Mouse (Mus musculus) G1E (cell line): Measurements from ENCODE around the gene Racgap1. TPM values are rescaled to one million over a fixed set of nuclear protein-coding genes. Genes with fewer than 3 reads are reported as not detected.

Experiments
- ATAC-seq: 2 replicates; pipeline ENCODE4 v1.8.0; 2016; ENCODE audit warnings: mild to moderate bottlenecking; ENCODE audit not compliant: insufficient number of reproducible peaks, poor library complexity, low FRiP score, severe bottlenecking; ENCODE audit errors: extremely low read depth
- DNase-seq: peaks from one replicate; pipeline ENCODE4 v3.0.0; 2012; ENCODE audit warnings: low spot score
- H3K27me3 ChIP-seq: 2 replicates; pipeline ENCODE4 v1.6.1; 2012; ENCODE audit warnings: mild to moderate bottlenecking, low read length, inconsistent platforms; ENCODE audit not compliant: insufficient read depth
- H3K36me3 ChIP-seq: replicated peaks from 2 replicates; pipeline ENCODE3; 2012; ENCODE audit warnings: mild to moderate bottlenecking, inconsistent platforms
- H3K4me1 ChIP-seq: 2 replicates; pipeline ENCODE4 v1.6.1; 2012; ENCODE audit warnings: low read depth, low read length, inconsistent platforms, mixed read lengths; ENCODE audit not compliant: insufficient read depth
- H3K4me3 ChIP-seq: 2 replicates; pipeline ENCODE4 v1.5.1; 2012; ENCODE audit warnings: low read depth, mild to moderate bottlenecking, inconsistent platforms, low read length, moderate library complexity, mixed read lengths
- H3K9me3 ChIP-seq: replicated peaks from 2 replicates; pipeline ENCODE4 v1.6.1; 2012; ENCODE audit warnings: inconsistent platforms
- CTCF ChIP-seq: IDR thresholded peaks from 2 replicates; pipeline ENCODE4 v1.5.1; 2012; ENCODE audit warnings: low read depth, low read length, inconsistent platforms, mixed read lengths
- GATA1 ChIP-seq: IDR thresholded peaks from 2 replicates; pipeline ENCODE4 v1.6.1; 2012; ENCODE audit warnings: borderline replicate concordance, low read length, inconsistent platforms, mixed read lengths
- GATA2 ChIP-seq: IDR thresholded peaks from 2 replicates; pipeline ENCODE4 v1.6.1; 2012; ENCODE audit warnings: low read depth, low read length, inconsistent platforms, borderline replicate concordance
- POLR2AphosphoS5 ChIP-seq: IDR thresholded peaks from 2 replicates; pipeline ENCODE4 v1.6.1; 2012; ENCODE audit warnings: low read depth, low read length, inconsistent platforms; ENCODE audit not compliant: insufficient replicate concordance
- TAL1 ChIP-seq: conservative IDR thresholded peaks from 2 replicates; pipeline ENCODE4 v1.6.1; 2012; ENCODE audit warnings: low read depth, low read length, inconsistent platforms, mixed read lengths
- polyA plus RNA-seq: library from polyadenylated mRNA; stranded (reverse); fragments of >175 nt; gene quantifications from 2 replicates; pipeline ENCODE4 v1.2.3, GENCODE M21; 2012
- total RNA-seq, 2 experiments: library from RNA; stranded (forward) in 1 of 2; stranded (reverse) in 1 of 2; fragments of 200-1000 nt in 1 of 2; fragments of >200 nt in 1 of 2; fragmentation: Nextera tagmentation in 1 of 2; gene quantifications; 2 replicates each; pipeline ENCODE4 v1.2.3; 2014 to 2017

Gene Racgap1
- total and polyA plus RNA-seq, 3 experiments: 35.6 to 189 (median 71.7) TPM

DNA sequence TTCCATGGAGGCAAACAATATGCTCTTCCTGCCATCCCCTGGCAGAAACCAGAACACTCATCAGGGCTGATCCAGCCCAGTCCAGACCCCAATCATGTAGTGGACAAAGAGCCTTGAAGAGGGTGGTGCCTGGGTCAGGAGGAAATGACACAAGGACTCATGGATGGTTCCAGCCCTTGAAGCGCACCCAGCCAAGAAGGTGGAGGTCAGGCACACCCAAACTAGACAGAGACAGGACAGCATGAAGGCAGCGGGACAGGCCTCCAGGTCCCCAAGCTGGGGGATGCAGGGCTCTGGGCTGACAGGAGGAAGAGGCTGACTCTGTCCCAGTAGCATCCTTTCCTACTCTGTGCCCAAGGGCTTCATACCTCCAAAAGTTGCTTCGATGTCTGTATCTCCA lies 64.9 kb downstream of the Racgap1 start:
- H3K9me3 ChIP-seq: peaks cover 7% of the 10 kb centered on the region; the same call in 1 of the 2 replicates
- no peak overlapping the region for H3K4me3 ChIP-seq
- no peaks in the 10 kb centered on the region for H3K36me3 ChIP-seq
- H3K4me1 ChIP-seq: no peaks in the 10 kb centered on the region
- TF ChIP-seq TAL1: no peak
- TF ChIP-seq POLR2AphosphoS5: no peak
- no peak for TF ChIP-seq GATA1
- TF ChIP-seq GATA2: no peak
- TF ChIP-seq CTCF: no peak
- peaks cover 43% of the 10 kb centered on the region for H3K27me3 ChIP-seq
- DNase-seq (no peak), ATAC-seq (no peak)

DNA sequence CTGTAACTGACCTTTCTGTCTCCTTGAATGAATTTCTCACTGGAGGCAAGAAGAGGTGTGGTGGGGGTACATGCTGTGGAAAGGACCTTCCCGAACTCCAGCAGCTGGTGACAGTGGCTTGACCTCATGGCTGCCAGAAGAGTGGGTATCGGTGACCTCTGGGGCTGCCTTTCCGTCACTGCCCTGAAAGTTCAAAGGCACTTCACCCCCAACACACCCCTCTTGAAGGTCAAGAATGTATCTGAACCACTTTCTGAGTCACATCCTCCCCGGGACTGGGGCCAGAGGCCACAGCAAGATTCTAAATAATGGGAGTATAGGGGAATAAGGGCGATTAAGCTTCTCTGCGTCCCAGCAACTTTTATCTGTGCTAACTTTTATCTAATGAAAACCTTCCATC lies 65.7 kb downstream of the Racgap1 start:
- H3K9me3 ChIP-seq: peaks cover 7% of the 10 kb centered on the region; the same call in 1 of the 2 replicates
- no peak overlapping the region for H3K4me3 ChIP-seq
- ATAC-seq (no peak), DNase-seq (no peak)
- no peak for TF ChIP-seq GATA1
- TF ChIP-seq CTCF: no peak
- TF ChIP-seq POLR2AphosphoS5: no peak
- no peak for TF ChIP-seq TAL1
- no peak for TF ChIP-seq GATA2
- no peaks in the 10 kb centered on the region for H3K4me1 ChIP-seq
- peaks cover 39% of the 10 kb centered on the region for H3K27me3 ChIP-seq
- no peaks in the 10 kb centered on the region for H3K36me3 ChIP-seq

DNA sequence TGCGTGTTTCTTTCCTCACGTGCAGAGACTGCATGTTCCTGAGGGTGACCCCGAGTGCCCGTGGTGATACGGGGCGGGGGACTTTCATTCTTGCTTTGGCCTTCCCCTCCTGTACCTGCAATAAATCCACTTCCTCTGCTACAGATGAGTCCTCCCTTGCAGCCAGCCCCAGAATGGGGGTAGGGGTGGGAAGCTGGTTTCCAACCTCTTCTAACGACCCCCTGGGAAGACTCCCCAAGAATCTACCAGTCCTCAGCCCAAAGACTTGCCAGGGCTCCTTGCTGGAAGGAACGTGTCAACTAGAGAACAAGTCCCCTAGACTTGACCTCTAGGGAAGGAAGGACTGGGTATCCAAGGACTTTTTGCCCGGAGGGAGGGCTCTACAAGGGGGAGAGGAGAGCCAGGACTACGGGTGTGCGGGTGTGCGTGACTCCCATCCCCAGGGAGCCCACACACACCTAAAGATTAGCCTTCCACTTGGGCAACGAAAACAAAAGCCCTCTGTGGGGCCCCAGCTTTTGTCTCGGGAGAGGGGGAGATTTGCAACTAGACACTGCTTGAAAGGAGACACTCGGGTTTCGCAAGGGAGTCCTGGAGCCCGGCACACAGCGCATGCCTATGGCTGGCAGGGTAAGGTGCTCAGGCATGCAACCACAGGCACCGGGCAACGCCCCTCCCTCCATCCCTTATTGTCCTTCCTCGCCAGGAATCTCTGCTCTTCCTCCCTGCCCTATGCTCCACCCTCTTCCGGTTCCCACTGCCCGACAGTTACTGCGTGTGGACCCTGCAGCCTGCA lies 66.9 kb downstream of the Racgap1 start:
- Histone ChIP-seq H3K36me3 (no peaks in the 10 kb centered on the region), H3K4me3 (no peak overlapping the region), H3K4me1 (no peaks in the 10 kb centered on the region), H3K9me3 (peaks cover 7% of the 10 kb centered on the region; the same call in 1 of the 2 replicates), H3K27me3 (peaks cover 40% of the 10 kb centered on the region)
- no peak for TF ChIP-seq TAL1
- no peak for TF ChIP-seq GATA2
- TF ChIP-seq CTCF: no peak
- TF ChIP-seq GATA1: no peak
- TF ChIP-seq POLR2AphosphoS5: no peak
- DNase-seq (no peak), ATAC-seq (no peak)

DNA sequence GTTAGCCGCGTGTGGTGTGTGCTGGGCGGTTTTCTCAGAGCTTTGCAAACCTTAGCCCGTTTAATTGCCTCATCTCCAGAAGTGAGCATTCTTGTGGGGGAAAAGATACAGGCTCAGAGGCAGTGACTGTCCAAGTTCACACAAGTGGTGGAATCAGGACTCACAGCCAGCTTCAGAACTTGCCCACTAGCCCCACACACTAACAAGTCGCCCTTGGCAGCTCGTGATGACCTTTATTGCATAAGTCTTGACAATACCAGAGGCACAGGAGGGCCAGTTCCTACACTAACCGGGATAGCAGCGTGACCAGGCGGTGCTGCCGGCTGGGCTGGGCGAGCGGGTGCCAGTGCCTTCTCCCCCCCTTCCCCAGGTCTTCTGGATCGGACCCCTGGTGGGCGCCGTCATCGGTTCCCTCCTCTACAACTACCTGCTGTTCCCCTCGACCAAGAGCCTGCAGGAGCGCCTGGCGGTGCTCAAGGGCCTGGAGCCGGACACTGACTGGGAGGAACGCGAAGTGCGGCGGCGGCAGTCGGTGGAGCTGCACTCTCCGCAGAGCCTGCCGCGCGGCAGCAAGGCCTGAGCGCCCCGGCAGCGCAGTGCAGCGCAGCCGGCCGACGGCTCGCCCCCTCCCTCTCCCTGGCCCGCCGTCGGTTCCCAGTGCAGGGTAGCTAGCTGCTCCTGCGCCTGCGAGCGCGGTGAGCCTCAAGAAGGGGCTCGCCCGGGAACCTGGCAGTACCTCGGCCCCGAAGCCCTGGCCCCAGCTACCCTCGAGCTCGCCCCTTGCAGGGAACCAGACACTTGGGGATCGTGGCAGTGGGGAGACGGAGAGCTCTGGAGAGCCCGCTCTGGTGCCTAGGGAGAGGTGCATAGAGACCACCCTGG lies 67.8 kb downstream of the Racgap1 start:
- no peak for ATAC-seq

GRCm38 (mm10) chr15:99578802-99579485 lies 72.5 kb downstream of the Racgap1 start, which contains the start of gene Aqp2:
Aqp2 (plus strand) TSS chr15:99579055.
- Histone ChIP-seq H3K4me3 (no peak within 1 kb of the TSS), H3K27me3 (peaks cover 39% of the 10 kb centered on the region), H3K9me3 (peaks cover 4% of the 10 kb centered on the region; the same call in 1 of the 2 replicates), H3K4me1 (no peaks in the 10 kb centered on the region), H3K36me3 (no peaks in the 10 kb centered on the region)
- TF ChIP-seq POLR2AphosphoS5 (no peak), TAL1 (no peak), CTCF (no peak), GATA1 (no peak), GATA2 (no peak)
- ATAC-seq (no peak), DNase-seq (no peak)

More for the DNA sequence above, 67.8 kb downstream of the Racgap1 start:
- H3K36me3 ChIP-seq: no peaks in the 10 kb centered on the region
- peaks cover 7% of the 10 kb centered on the region; the same call in 1 of the 2 replicates for H3K9me3 ChIP-seq
- no peak for TF ChIP-seq TAL1
- TF ChIP-seq GATA2: no peak
- TF ChIP-seq POLR2AphosphoS5: no peak
- TF ChIP-seq GATA1: no peak
- DNase-seq: no peak
- H3K4me1 ChIP-seq: no peaks in the 10 kb centered on the region
- H3K4me3 ChIP-seq: no peak overlapping the region
- H3K27me3 ChIP-seq: peaks cover 45% of the 10 kb centered on the region

Other genes with a start within 250 kb of the Racgap1 start
- 16.1 and 18.7 TPM in 2 replicates for gene Nckap5l, start 193.9 kb downstream of the Racgap1 start, total RNA-seq (2014; fragmentation: Nextera tagmentation)
- gene Nckap5l, start 193.9 kb downstream of the Racgap1 start, total RNA-seq (2017): 0.58 and 0.60 TPM in 2 replicates
- 15.2 and 17.2 TPM in 2 replicates for gene Nckap5l, start 193.9 kb downstream of the Racgap1 start, polyA plus RNA-seq
- gene Bcdin3d, start 176.9 kb downstream of the Racgap1 start, total RNA-seq (2014; fragmentation: Nextera tagmentation): 10.3 and 13.2 TPM in 2 replicates
- gene Bcdin3d, start 176.9 kb downstream of the Racgap1 start, total RNA-seq (2017): 8.6 and 10.8 TPM in 2 replicates
- gene Bcdin3d, start 176.9 kb downstream of the Racgap1 start, polyA plus RNA-seq: 10.0 and 10.5 TPM in 2 replicates
- not detected in 2 replicates for gene Faim2, start 123.5 kb downstream of the Racgap1 start, total RNA-seq (2014; fragmentation: Nextera tagmentation)
- gene Faim2, start 123.5 kb downstream of the Racgap1 start, total RNA-seq (2017): 0.06 and 0.33 TPM in 2 replicates
- not detected in 2 replicates for gene Faim2, start 123.5 kb downstream of the Racgap1 start, polyA plus RNA-seq
- not detected in 2 replicates for gene Aqp2, start 72.6 kb downstream of the Racgap1 start, total RNA-seq (2014; fragmentation: Nextera tagmentation)
- 0.11 TPM in 1 of 2 replicates, not detected in the other for gene Aqp2, start 72.6 kb downstream of the Racgap1 start, total RNA-seq (2017)
- not detected in 2 replicates for gene Aqp2, start 72.6 kb downstream of the Racgap1 start, polyA plus RNA-seq
- not detected in 2 replicates for gene Aqp5, start 60.9 kb downstream of the Racgap1 start, total RNA-seq (2014; fragmentation: Nextera tagmentation)
- 0.44 TPM in 1 of 2 replicates, not detected in the other for gene Aqp5, start 60.9 kb downstream of the Racgap1 start, total RNA-seq (2017)
- gene Aqp5, start 60.9 kb downstream of the Racgap1 start, polyA plus RNA-seq: not detected in 2 replicates
- gene Aqp6, start 50.3 kb downstream of the Racgap1 start, total RNA-seq (2014; fragmentation: Nextera tagmentation): not detected in 2 replicates
- 0.12 TPM in 1 of 2 replicates, not detected in the other for gene Aqp6, start 50.3 kb downstream of the Racgap1 start, total RNA-seq (2017)
- not detected in 2 replicates for gene Aqp6, start 50.3 kb downstream of the Racgap1 start, polyA plus RNA-seq
- gene Asic1, start 18.7 kb upstream of the Racgap1 start, total RNA-seq (2014; fragmentation: Nextera tagmentation): not detected in 2 replicates
- gene Asic1, start 18.7 kb upstream of the Racgap1 start, total RNA-seq (2017): 0.22 and 0.41 TPM in 2 replicates
- not detected in 2 replicates for gene Asic1, start 18.7 kb upstream of the Racgap1 start, polyA plus RNA-seq
- 43.3 and 50.9 TPM in 2 replicates for gene Smarcd1, start 50.5 kb upstream of the Racgap1 start, total RNA-seq (2014; fragmentation: Nextera tagmentation)
- gene Smarcd1, start 50.5 kb upstream of the Racgap1 start, total RNA-seq (2017): 11.4 and 12.0 TPM in 2 replicates
- 45.3 and 69.1 TPM in 2 replicates for gene Smarcd1, start 50.5 kb upstream of the Racgap1 start, polyA plus RNA-seq
- gene Gm17349, start 53.8 kb upstream of the Racgap1 start, total RNA-seq (2014; fragmentation: Nextera tagmentation): not detected in 2 replicates
- gene Gm17349, start 53.8 kb upstream of the Racgap1 start, total RNA-seq (2017): 0.98 TPM in 1 of 2 replicates, not detected in the other
- gene Gm17349, start 53.8 kb upstream of the Racgap1 start, polyA plus RNA-seq: 2.3 and 4.1 TPM in 2 replicates
- not detected in 2 replicates for gene Gpd1, start 65.9 kb upstream of the Racgap1 start, total RNA-seq (2014; fragmentation: Nextera tagmentation)
- gene Gpd1, start 65.9 kb upstream of the Racgap1 start, total RNA-seq (2017): 0.06 TPM in 1 of 2 replicates, not detected in the other
- gene Gpd1, start 65.9 kb upstream of the Racgap1 start, polyA plus RNA-seq: not detected in 2 replicates
- gene Cox14, start 74.0 kb upstream of the Racgap1 start, total RNA-seq (2014; fragmentation: Nextera tagmentation): 40.8 and 46.1 TPM in 2 replicates
- gene Cox14, start 74.0 kb upstream of the Racgap1 start, total RNA-seq (2017): 44.1 and 48.8 TPM in 2 replicates
- 108 and 115 TPM in 2 replicates for gene Cox14, start 74.0 kb upstream of the Racgap1 start, polyA plus RNA-seq
- 0.45 and 0.68 TPM in 2 replicates for gene Cers5, start 121.2 kb upstream of the Racgap1 start, total RNA-seq (2014; fragmentation: Nextera tagmentation)
- 4.9 and 6.1 TPM in 2 replicates for gene Cers5, start 121.2 kb upstream of the Racgap1 start, total RNA-seq (2017)
- 0.69 and 0.77 TPM in 2 replicates for gene Cers5, start 121.2 kb upstream of the Racgap1 start, polyA plus RNA-seq
- not detected in 2 replicates for gene Lima1, start 223.8 kb upstream of the Racgap1 start, total RNA-seq (2014; fragmentation: Nextera tagmentation)
- gene Lima1, start 223.8 kb upstream of the Racgap1 start, total RNA-seq (2017): 0.06 and 0.87 TPM in 2 replicates
- gene Lima1, start 223.8 kb upstream of the Racgap1 start, polyA plus RNA-seq: 0.01 TPM in 1 of 2 replicates, not detected in the other